Mouse (Mus musculus) heart, embryonic 15.5 days (tissue): ENCODE measurements at regions not wholly inside any gene's neighbourhood (a gene's known extent, or its start where the extent isn't known, plus 50 kb on each side); places are given as distances from the start of the nearest gene placed in this dataset.

Experiments
- ATAC-seq: fragments of 200-750 bp; cut with Nextera tagmentation; replicated peaks from 2 replicates; pipeline ENCODE4 v1.8.0; 2017; ENCODE audit warnings: low read depth, moderate TSS enrichment; ENCODE audit not compliant: insufficient number of reproducible peaks, insufficient read depth, low FRiP score
- H3K27ac ChIP-seq: fragments of 300-500 bp; sonication (generic); 2 replicates; pipeline ENCODE4 v1.5.1; 2015; ENCODE audit warnings: mild to moderate bottlenecking, inconsistent platforms
- H3K27me3 ChIP-seq: fragments of 300-500 bp; sonication (generic); 2 replicates; pipeline ENCODE4 v1.6.1; 2015; ENCODE audit warnings: inconsistent platforms
- H3K36me3 ChIP-seq: fragments of 300-500 bp; sonication (generic); 2 replicates; pipeline ENCODE4 v1.6.1; 2015; ENCODE audit warnings: mild to moderate bottlenecking, inconsistent platforms
- H3K4me1 ChIP-seq: fragments of 300-500 bp; sonication (generic); replicated peaks from 2 replicates; pipeline ENCODE4 v1.6.1; 2015; ENCODE audit warnings: inconsistent platforms
- H3K4me2 ChIP-seq: fragments of 300-500 bp; sonication (generic); 2 replicates; pipeline ENCODE4 v1.6.1; 2015; ENCODE audit warnings: inconsistent platforms, mild to moderate bottlenecking, moderate library complexity
- H3K4me3 ChIP-seq: fragments of 300-500 bp; sonication (generic); 2 replicates; pipeline ENCODE4 v1.5.1; 2015; ENCODE audit warnings: mild to moderate bottlenecking, inconsistent platforms
- H3K9ac ChIP-seq: fragments of 300-500 bp; sonication (generic); 2 replicates; pipeline ENCODE4 v1.6.1; 2015; ENCODE audit warnings: mild to moderate bottlenecking, inconsistent platforms
- H3K9me3 ChIP-seq: fragments of 300-500 bp; sonication (generic); replicated peaks from 2 replicates; pipeline ENCODE4 v1.6.1; 2016; ENCODE audit warnings: inconsistent platforms
- WGBS: fragments of 180-500 bp; shearing (Covaris S2); methylation state at CpG from one replicate; pipeline ENCODE4 v1.1.7; 2015; ENCODE audit warnings: mixed read lengths; 5-methylcytosine and 5-hydroxymethylcytosine counted together

DNA sequence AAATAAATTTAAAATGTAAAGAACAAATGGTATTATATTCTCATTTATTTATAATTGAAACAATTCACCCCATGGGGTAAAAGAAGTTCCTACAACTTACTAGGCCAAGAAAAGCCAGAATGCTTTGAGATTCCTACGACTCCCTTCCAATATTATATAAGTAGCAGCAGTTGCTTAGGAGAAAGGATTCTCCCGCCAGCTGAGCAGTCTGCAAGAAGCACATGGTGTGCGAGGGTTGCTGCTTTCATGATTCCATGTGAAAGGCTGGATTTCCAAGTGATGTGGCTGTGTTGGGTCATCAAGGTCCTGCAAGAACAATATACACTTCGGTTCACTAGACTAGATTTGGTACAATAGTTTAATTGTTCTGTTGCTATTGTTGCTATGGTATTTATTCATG lies 659.6 kb upstream of the Kirrel3 start:
- Histone ChIP-seq H3K27ac (no peak overlapping the region), H3K9ac (no peak overlapping the region), H3K4me1 (no peaks in the 10 kb centered on the region), H3K4me3 (no peak overlapping the region), H3K4me2 (no peak overlapping the region), H3K36me3 (no peaks in the 10 kb centered on the region), H3K9me3 (no peaks in the 10 kb centered on the region), H3K27me3 (no peaks in the 10 kb centered on the region)
- no peak for ATAC-seq
- WGBS = 68% methylated on average over 4 of the region's 4 CpGs

DNA sequence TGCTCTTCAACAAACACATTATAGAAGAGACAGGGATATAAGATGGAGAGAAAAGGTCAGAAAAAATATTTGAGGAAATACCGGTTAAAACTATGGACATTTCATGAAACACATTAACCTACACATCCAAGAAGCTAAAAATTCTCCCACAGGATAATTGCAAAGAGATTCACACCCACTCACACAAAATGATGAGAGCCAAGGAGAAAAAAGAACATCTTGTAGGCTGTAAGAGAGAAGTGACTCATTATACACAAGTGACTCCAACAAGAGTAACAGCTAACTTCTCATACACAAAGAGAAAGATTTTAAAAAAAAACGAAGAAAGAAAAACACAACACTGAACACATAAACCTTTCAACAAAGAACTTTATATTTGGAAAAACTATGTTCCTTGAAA lies 658.3 kb upstream of the Kirrel3 start:
- no peak for ATAC-seq
- Histone ChIP-seq H3K4me3 (no peak overlapping the region), H3K9me3 (no peaks in the 10 kb centered on the region), H3K4me1 (no peaks in the 10 kb centered on the region), H3K4me2 (no peak overlapping the region), H3K9ac (no peak overlapping the region), H3K36me3 (no peaks in the 10 kb centered on the region), H3K27me3 (no peaks in the 10 kb centered on the region), H3K27ac (no peak overlapping the region)
- whole genome bisulfite sequencing = 72% methylated on average over 2 of the region's 2 CpGs

DNA sequence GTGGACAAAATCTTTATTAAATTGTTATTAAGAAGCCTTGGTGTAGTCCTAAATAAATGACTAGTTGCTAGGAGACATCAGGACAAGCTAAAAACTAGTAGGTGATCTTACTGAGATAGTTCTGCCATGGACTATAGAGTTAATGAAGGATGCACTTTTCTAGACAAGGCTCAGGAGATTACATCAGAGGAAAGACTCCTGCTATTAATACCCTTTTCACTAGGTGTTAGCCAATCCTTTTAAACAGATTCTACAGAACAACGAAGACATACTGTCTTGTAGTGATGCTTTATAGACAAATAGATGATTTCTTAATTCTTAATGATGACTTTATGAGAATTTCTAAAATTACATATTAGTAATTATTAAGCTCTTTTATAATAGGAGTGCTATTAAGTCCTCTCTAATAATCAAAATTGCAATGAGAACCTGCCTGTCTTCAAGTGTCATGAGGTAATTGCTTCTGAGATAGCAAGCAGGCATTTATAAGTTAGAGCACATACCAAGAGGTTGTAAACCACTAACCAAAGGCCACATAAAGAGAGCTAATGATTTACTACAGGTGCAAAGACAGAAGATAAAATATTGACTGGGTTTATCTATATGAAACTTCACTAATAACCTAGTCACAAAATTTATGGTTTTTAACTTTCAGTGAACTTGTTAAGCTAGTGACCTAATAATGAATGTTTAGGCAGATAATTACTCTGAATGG lies 647.9 kb upstream of the Kirrel3 start:
- H3K36me3 ChIP-seq = no peaks in the 10 kb centered on the region
- no peak for ATAC-seq
- H3K27me3 ChIP-seq = no peaks in the 10 kb centered on the region
- H3K9me3 ChIP-seq = no peaks in the 10 kb centered on the region
- no peak overlapping the region for H3K27ac ChIP-seq
- 58% methylated on average over 1 of the region's 1 CpGs for WGBS
- no peaks in the 10 kb centered on the region for H3K4me1 ChIP-seq
- H3K4me3 ChIP-seq = no peak overlapping the region
- H3K4me2 ChIP-seq = no peak overlapping the region
- H3K9ac ChIP-seq = no peak overlapping the region

DNA sequence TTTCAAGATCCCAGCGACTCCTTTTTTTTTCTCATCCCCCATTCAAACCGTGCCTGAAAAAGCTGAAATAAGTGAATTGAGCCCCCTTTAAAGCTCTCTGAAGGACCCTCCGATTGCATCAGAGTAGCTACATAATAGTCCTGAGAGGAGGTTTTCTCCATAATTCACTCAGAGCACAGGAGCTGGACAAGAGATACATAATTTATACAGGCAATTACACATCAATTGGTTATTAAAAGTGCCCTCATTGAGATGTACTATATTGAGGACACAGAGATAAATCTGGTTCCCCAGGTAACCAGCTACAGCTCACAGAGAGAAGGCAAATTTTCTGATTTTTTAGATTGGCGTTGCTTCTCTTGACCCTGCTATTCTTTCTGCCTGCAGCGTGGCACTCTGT lies 636.1 kb upstream of the Kirrel3 start:
- no peaks in the 10 kb centered on the region for H3K27me3 ChIP-seq
- no peak overlapping the region for H3K27ac ChIP-seq
- H3K4me3 ChIP-seq = no peak overlapping the region
- no peak overlapping the region for H3K9ac ChIP-seq
- no peaks in the 10 kb centered on the region for H3K36me3 ChIP-seq
- H3K9me3 ChIP-seq = no peaks in the 10 kb centered on the region
- no peaks in the 10 kb centered on the region for H3K4me1 ChIP-seq
- no peak for ATAC-seq
- 77% methylated on average over 5 of the region's 5 CpGs for WGBS
- no peak overlapping the region for H3K4me2 ChIP-seq

DNA sequence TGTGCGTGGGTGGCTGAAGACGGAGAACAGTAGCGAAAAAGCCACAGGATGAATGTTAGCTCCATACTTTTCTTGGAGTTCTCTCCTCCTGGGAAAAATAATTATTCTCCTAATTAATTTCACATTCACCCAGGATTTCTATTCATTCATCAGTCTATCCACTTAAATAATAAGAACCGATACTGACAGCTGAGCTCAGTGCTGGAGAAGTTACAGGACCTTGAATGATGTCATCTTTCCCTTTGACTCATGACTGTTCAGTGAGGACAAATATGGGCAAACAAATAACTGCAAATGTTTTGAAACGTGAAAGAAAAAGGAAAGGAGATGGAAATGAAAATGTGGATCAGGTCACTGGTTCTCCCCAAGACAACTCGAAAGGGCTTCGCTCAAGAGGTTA lies 635.7 kb upstream of the Kirrel3 start:
- ATAC-seq = no peak
- H3K27me3 ChIP-seq = no peaks in the 10 kb centered on the region
- 68% methylated on average over 7 of the region's 7 CpGs for WGBS
- H3K4me1 ChIP-seq = no peaks in the 10 kb centered on the region
- no peak overlapping the region for H3K27ac ChIP-seq
- H3K36me3 ChIP-seq = no peaks in the 10 kb centered on the region
- H3K9me3 ChIP-seq = no peaks in the 10 kb centered on the region
- no peak overlapping the region for H3K9ac ChIP-seq
- no peak overlapping the region for H3K4me2 ChIP-seq
- H3K4me3 ChIP-seq = no peak overlapping the region

DNA sequence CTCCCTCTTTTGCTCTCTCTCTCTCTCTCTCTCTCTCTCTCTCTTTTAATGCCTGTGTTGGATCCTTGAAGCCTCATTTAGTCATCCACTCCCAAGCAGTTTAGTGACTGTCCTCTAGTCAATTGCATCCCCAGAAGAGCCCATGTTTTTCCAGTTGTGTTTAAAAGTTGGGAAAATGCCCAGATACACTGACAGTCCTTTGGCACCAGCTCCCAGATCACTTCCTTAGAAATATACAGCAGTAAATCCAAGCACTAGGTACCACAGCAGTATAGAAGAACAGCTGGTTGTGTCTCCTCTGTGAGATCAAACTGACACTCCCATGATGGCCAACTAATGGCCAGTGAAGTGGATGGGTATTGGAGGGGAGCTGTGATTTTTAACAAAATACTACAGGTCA lies 634.7 kb upstream of the Kirrel3 start:
- no peaks in the 10 kb centered on the region for H3K36me3 ChIP-seq
- no peak overlapping the region for H3K9ac ChIP-seq
- no peak for ATAC-seq
- no peak overlapping the region for H3K4me3 ChIP-seq
- no peaks in the 10 kb centered on the region for H3K9me3 ChIP-seq
- no peaks in the 10 kb centered on the region for H3K4me1 ChIP-seq
- H3K27ac ChIP-seq = no peak overlapping the region
- no peaks in the 10 kb centered on the region for H3K27me3 ChIP-seq
- no peak overlapping the region for H3K4me2 ChIP-seq

DNA sequence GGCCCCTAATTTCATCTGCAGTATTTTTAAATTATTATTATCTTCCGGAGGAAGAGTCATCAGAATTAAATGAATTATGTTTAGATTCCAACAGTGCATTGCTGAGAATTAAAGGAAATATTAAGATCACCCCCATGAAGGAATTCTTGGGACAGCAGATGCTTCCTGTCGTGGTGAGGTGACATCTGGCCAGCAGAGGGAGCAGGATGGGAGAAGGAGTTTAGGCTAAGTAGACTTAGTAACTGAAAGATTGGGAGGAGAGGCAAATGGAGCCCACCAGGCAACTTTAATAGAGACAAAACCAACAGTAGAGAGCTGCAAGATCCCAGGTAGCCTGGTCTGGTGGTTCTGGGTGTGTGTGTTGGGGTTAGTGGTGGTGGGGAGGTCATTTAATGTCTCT lies 629.5 kb upstream of the Kirrel3 start:
- Histone ChIP-seq H3K9ac (no peak overlapping the region), H3K9me3 (no peaks in the 10 kb centered on the region), H3K27me3 (no peaks in the 10 kb centered on the region), H3K4me2 (no peak overlapping the region), H3K36me3 (no peaks in the 10 kb centered on the region), H3K4me1 (no peaks in the 10 kb centered on the region), H3K27ac (no peak overlapping the region), H3K4me3 (no peak overlapping the region)
- ATAC-seq = no peak
- 44% methylated on average over 2 of the region's 2 CpGs for WGBS

DNA sequence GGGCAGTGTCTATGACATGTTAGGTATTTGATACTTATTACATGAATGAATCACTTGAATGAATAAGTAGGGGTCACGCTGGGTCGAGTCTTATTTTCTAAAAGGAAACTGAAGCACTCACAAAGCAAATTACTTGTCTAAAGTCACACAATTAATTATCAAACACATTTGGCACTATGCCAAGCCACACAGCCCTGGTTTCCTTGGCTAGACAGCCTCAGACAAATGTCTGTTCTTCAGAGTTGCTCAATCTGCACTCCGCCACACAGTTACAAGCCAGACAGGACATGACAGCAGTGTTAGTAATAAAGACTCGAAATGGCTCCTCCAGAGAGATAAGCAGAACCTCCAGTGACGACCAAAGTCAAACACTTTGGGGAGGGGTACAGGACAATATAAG lies 627.2 kb upstream of the Kirrel3 start:
- Histone ChIP-seq H3K27ac (no peak overlapping the region), H3K36me3 (no peaks in the 10 kb centered on the region), H3K4me2 (no peak overlapping the region), H3K4me3 (no peak overlapping the region), H3K9ac (no peak overlapping the region), H3K9me3 (no peaks in the 10 kb centered on the region), H3K27me3 (no peaks in the 10 kb centered on the region), H3K4me1 (no peaks in the 10 kb centered on the region)
- ATAC-seq = no peak
- WGBS = 35% methylated on average over 5 of the region's 5 CpGs

DNA sequence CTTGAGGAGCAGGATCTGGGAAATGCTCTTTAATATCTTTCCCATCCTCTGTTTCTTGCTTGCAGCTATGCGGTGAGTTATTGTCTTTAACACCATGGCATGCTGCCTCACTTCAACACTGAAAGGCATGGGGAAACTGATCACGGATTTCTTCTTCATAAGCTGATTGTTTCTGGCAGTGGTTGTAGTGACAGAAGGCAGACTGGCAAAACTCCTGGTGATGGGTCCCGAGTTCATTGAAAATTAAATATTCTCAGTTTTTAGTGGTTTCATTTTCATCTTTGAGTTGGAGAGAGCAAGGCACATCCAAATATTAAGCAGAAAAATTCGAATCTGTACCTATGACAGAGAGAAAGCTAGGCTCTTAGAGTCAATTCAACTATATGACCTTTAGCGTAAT lies 617.0 kb upstream of the Kirrel3 start:
- H3K4me3 ChIP-seq = no peak overlapping the region
- no peak for ATAC-seq

DNA sequence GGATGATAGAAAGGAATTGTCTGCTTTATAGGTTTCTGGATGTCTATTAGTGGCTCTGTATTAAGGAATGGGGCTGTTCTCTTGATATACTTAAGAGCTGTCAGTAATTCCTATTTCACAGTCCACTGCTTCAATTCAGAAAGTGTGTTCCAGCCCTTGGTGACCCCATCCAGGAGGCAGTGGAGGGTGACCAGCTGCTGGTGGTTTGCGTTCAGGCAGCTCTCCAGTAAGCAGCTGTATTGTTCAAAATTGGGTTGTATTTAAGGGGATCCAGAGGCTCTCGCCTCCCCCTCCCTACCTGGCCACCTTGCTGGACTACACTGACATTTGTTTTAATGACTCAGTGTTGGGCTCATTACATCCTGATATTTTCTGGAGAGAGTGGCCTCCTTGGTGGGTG lies 598.4 kb upstream of the Kirrel3 start:
- no peaks in the 10 kb centered on the region for H3K36me3 ChIP-seq
- H3K9ac ChIP-seq = no peak overlapping the region
- H3K4me2 ChIP-seq = no peak overlapping the region
- H3K9me3 ChIP-seq = no peaks in the 10 kb centered on the region
- WGBS = 78% methylated on average over 2 of the region's 2 CpGs
- 0 out of 2 replicates have a peak, but pooled peaks cover 3% of the 10 kb centered on the region for H3K4me1 ChIP-seq
- ATAC-seq = no peak
- H3K27ac ChIP-seq = no peak overlapping the region
- H3K4me3 ChIP-seq = no peak overlapping the region
- no peaks in the 10 kb centered on the region for H3K27me3 ChIP-seq

More for the DNA sequence above, 617.0 kb upstream of the Kirrel3 start:
- no peak overlapping the region for H3K9ac ChIP-seq
- H3K36me3 ChIP-seq = no peaks in the 10 kb centered on the region
- H3K9me3 ChIP-seq = no peaks in the 10 kb centered on the region
- H3K27ac ChIP-seq = no peak overlapping the region
- 70% methylated on average over 5 of the region's 5 CpGs for WGBS
- H3K27me3 ChIP-seq = no peaks in the 10 kb centered on the region
- H3K4me1 ChIP-seq = no peaks in the 10 kb centered on the region
- H3K4me2 ChIP-seq = no peak overlapping the region

DNA sequence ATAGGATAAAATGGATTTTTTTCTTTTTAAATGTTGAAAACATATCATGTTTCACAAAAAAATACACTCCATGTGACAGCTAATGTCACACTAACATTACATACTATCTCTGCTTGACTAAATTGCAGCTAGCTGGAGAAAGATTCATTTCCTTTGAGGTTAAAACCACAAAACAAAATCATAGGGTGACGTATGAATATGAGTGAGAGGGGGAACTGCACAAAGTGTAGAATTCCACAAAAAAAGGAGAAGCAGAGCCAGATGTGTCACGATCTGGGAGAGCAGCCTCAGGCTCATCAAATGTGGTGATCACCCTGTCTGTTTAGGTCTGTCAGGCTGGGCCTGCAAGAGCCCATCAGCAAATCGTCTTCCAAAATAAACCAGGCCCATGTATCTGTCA lies 593.7 kb upstream of the Kirrel3 start:
- H3K27ac ChIP-seq = no peak overlapping the region
- 41% methylated on average over 3 of the region's 3 CpGs for WGBS
- no peaks in the 10 kb centered on the region for H3K27me3 ChIP-seq
- no peak overlapping the region for H3K4me3 ChIP-seq
- H3K4me1 ChIP-seq = 0 out of 2 replicates have a peak, but pooled peaks cover 3% of the 10 kb centered on the region
- no peak for ATAC-seq
- H3K4me2 ChIP-seq = no peak overlapping the region
- no peaks in the 10 kb centered on the region for H3K36me3 ChIP-seq
- H3K9ac ChIP-seq = no peak overlapping the region
- H3K9me3 ChIP-seq = no peaks in the 10 kb centered on the region

DNA sequence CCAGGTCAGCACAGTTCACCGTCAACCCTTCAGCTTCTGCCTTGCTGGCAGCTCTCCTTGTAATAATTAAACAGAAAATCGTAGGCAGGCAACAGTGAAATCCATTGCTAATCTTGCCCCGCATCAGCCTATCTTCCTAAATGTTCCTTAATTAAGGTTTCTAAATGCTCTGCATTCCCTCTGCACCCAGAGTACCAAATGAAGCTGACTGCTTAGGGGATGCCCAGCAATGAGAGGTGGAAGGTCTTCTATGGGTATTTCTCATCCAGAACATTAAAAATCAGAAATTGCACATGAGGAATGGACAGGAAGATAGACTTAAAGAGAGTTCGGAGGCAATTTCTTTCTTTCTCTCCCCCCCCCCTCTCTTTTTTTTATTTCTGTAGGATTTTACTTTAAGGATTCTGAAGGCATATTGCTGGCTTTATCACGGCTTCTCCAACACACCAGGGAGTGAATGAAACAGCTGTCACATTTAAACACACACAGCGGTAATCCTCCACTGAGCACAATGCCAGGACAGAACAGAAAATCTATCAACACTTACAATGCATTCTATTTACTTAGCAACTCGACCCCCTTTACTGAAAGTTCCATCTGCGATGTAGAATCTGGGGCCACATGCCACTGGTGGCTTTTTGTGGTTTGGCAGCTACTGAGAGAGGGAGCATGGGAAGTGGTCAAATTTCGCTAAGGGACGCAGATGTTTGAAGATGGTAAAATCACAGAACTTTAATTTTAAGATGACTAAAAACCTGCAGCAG lies 584.2 kb upstream of the Kirrel3 start:
- ATAC-seq = no peak
- no peak overlapping the region for H3K9ac ChIP-seq

More for the DNA sequence above, 584.2 kb upstream of the Kirrel3 start:
- no peak overlapping the region for H3K4me3 ChIP-seq
- no peaks in the 10 kb centered on the region for H3K4me1 ChIP-seq
- H3K4me2 ChIP-seq = no peak overlapping the region
- no peaks in the 10 kb centered on the region for H3K36me3 ChIP-seq
- WGBS = 52% methylated on average over 10 of the region's 10 CpGs
- H3K27me3 ChIP-seq = no peaks in the 10 kb centered on the region
- no peaks in the 10 kb centered on the region for H3K9me3 ChIP-seq
- no peak overlapping the region for H3K27ac ChIP-seq
